Mouse (Mus musculus) heart, adult 2 months (tissue): ENCODE measurements around the gene Tubb5. TPM values are rescaled to one million over a fixed set of nuclear protein-coding genes. Genes with fewer than 3 reads are reported as not detected.

Source experiments
- DNase-seq, 2 experiments: peaks; one replicate each; pipeline ENCODE4 v3.0.0; 2021
- H3K27ac ChIP-seq: fragments of 200-600 bp; 2 replicates; pipeline ENCODE4 v1.8.1; 2022
- H3K27me3 ChIP-seq: fragments of 200-500 bp; 2 replicates; pipeline ENCODE4 v1.6.1; 2012; ENCODE audit warnings: mild to moderate bottlenecking, low read length, inconsistent platforms, mixed read lengths; ENCODE audit not compliant: control insufficient read depth, insufficient read depth
- H3K36me3 ChIP-seq: fragments of 200-500 bp; 2 replicates; pipeline ENCODE4 v1.6.1; 2012; ENCODE audit warnings: low read length, inconsistent platforms; ENCODE audit not compliant: control insufficient read depth, insufficient read depth
- H3K4me1 ChIP-seq: fragments of 200-500 bp; 2 replicates; pipeline ENCODE4 v1.6.1; 2011; ENCODE audit warnings: low read length; ENCODE audit not compliant: control insufficient read depth, insufficient read depth
- H3K4me3 ChIP-seq: fragments of 200-600 bp; 2 replicates; pipeline ENCODE4 v1.8.1; 2022
- H3K79me2 ChIP-seq: fragments of 200-500 bp; replicated peaks from 2 replicates; pipeline ENCODE4 v1.6.1; 2012; ENCODE audit warnings: mild to moderate bottlenecking, inconsistent platforms, low read length, moderate library complexity, mixed read lengths; ENCODE audit not compliant: control insufficient read depth, insufficient read depth
- H3K9ac ChIP-seq: fragments of 200-500 bp; 2 replicates; pipeline ENCODE4 v1.6.1; 2012; ENCODE audit warnings: low read depth, mild to moderate bottlenecking, control low read depth, inconsistent platforms, low read length, mixed read lengths
- CTCF ChIP-seq: fragments of 200-600 bp; IDR thresholded peaks from 2 replicates; pipeline ENCODE4 v1.8.1; 2022; ENCODE audit warnings: antibody characterized with exemption, mild to moderate bottlenecking, moderate library complexity
- EP300 ChIP-seq: fragments of 200-500 bp; IDR thresholded peaks from 2 replicates; pipeline ENCODE4 v1.6.1; 2011; ENCODE audit warnings: low read depth, low read length, control low read depth; ENCODE audit not compliant: insufficient read depth
- POLR2A ChIP-seq: fragments of 200-500 bp; IDR thresholded peaks from 2 replicates; pipeline ENCODE4 v1.6.1; 2011; ENCODE audit warnings: mild to moderate bottlenecking, low read depth, low read length, control low read depth; ENCODE audit not compliant: insufficient read depth
- WGBS: fragments of 180-500 bp; shearing (Covaris S2); methylation state at CpG from one replicate; pipeline ENCODE4 v1.1.7; 2018; 5-methylcytosine and 5-hydroxymethylcytosine counted together
- intact Hi-C: fragments of 180-260 bp; cut with DNase I; formaldehyde crosslinking; loops from one replicate; pipeline ENCODE4 v1.15.1; 2025
- polyA plus RNA-seq: library from polyadenylated mRNA; depleted of rRNA; stranded (reverse); fragments of >200 nt; gene quantifications from 2 replicates; pipeline ENCODE4 v1.2.3, GENCODE M21; 2012
- total RNA-seq, 2 experiments: library from RNA; stranded (reverse); gene quantifications; 2 replicates each; pipeline ENCODE4 v1.2.3; 2021

The Tubb5 gene
- total and polyA plus RNA-seq, 3 experiments: 83.0 to 108 (median 90.1) TPM

- DNase-seq: peak in 1 of 2 experiments; percentile 46
- no peak for TF ChIP-seq POLR2A
- peak; percentile 57 for TF ChIP-seq CTCF
- H3K27me3 ChIP-seq: no peaks in the 10 kb centered on the region
- intact Hi-C loops: loop anchor here (10.0 kb wide), 1 partner anchor 220 kb away; the partner anchor contains the start of genes Gm6034 and H2-T22
- 75% methylated on average over 7 of the region's 7 CpGs for WGBS
- peaks cover 3% of the 10 kb centered on the region; the same call in 1 of the 2 replicates for H3K4me1 ChIP-seq
- no peak overlapping the region; the same call in 1 of the 2 replicates for H3K27ac ChIP-seq
- no peaks in the 10 kb centered on the region for H3K79me2 ChIP-seq
- no peaks in the 10 kb centered on the region for H3K36me3 ChIP-seq
- no peak overlapping the region for H3K9ac ChIP-seq
- no peak overlapping the region for H3K4me3 ChIP-seq
These were observed 13.7 kb downstream of the Tubb5 start for GRCm38 (mm10) chr17:35824402-35824801.

GRCm38 (mm10) chr17:35822964-35823937, 14.9 kb downstream of the Tubb5 start, which contains the start of gene Flot1:
TSS of gene Flot1 (plus strand) at chr17:35823230.
- 2% methylated on average over 41 of the region's 47 CpGs for WGBS
- peaks cover 3% of the 10 kb centered on the region; the same call in 1 of the 2 replicates for H3K4me1 ChIP-seq
- no peaks in the 10 kb centered on the region for H3K27me3 ChIP-seq
- no peaks in the 10 kb centered on the region for H3K36me3 ChIP-seq
- H3K79me2 ChIP-seq: no peaks in the 10 kb centered on the region
- TF ChIP-seq POLR2A: peak; percentile 85
- peak; percentile 61; the same call in 1 of the 2 replicates for TF ChIP-seq EP300
- 0 out of 2 replicates have a peak, but pooled peaks have one; percentile 6 for TF ChIP-seq CTCF
- peak within 1 kb of the TSS; percentile 90 for H3K9ac ChIP-seq
- peak within 1 kb of the TSS; percentile 78 for H3K4me3 ChIP-seq
- intact Hi-C loops: loop anchor here (1.0 to 10.0 kb wide), 3 partner anchors 13 to 222 kb away; partner anchors contain the start of genes Gm6034 and H2-T22
- H3K27ac ChIP-seq: peak within 1 kb of the TSS; percentile 98
- peak; percentile 89 to 90 for DNase-seq

GRCm38 (mm10) chr17:35822564-35822963, 15.5 kb downstream of the Tubb5 start:
- peaks cover 3% of the 10 kb centered on the region; the same call in 1 of the 2 replicates for H3K4me1 ChIP-seq
- no peak for DNase-seq
- peak overlapping the region; percentile 90 for H3K9ac ChIP-seq
- H3K36me3 ChIP-seq: no peaks in the 10 kb centered on the region
- no peaks in the 10 kb centered on the region for H3K79me2 ChIP-seq
- peak overlapping the region; percentile 98 for H3K27ac ChIP-seq
- peak overlapping the region; percentile 78 for H3K4me3 ChIP-seq
- no peaks in the 10 kb centered on the region for H3K27me3 ChIP-seq
- intact Hi-C loops: loop anchor here (2.0 to 10.0 kb wide), 2 partner anchors 38 to 222 kb away; partner anchors contain the start of genes Gm6034 and H2-T22
- WGBS: 3% methylated on average over 11 of the region's 11 CpGs
- no peak for TF ChIP-seq EP300
- TF ChIP-seq POLR2A: no peak
- TF ChIP-seq CTCF: no peak

- H3K27me3 ChIP-seq: no peaks in the 10 kb centered on the region
- no peaks in the 10 kb centered on the region for H3K36me3 ChIP-seq
- intact Hi-C loops: loop anchor here (2.0 to 10.0 kb wide), 3 partner anchors 37 to 223 kb away; partner anchors contain the start of genes Gm6034 and H2-T22
- DNase-seq: peak; percentile 89 to 91
- WGBS: under 1% methylated on average over 62 of the region's 62 CpGs
- TF ChIP-seq CTCF: no peak
- TF ChIP-seq EP300: 0 out of 2 replicates have a peak, but pooled peaks have one; percentile 68
- peak; percentile 98 for TF ChIP-seq POLR2A
- peak within 1 kb of the TSS; percentile 90 for H3K9ac ChIP-seq
- no peaks in the 10 kb centered on the region for H3K79me2 ChIP-seq
- H3K4me3 ChIP-seq: peak within 1 kb of the TSS; percentile 78
- peaks cover 3% of the 10 kb centered on the region; the same call in 1 of the 2 replicates for H3K4me1 ChIP-seq
- H3K27ac ChIP-seq: peak within 1 kb of the TSS; percentile 98
These were observed 16.4 kb downstream of the Tubb5 start, which contains the start of gene Ier3 for GRCm38 (mm10) chr17:35821439-35822430. TSS of gene Ier3 (plus strand) at chr17:35821684.

- H3K79me2 ChIP-seq: no peaks in the 10 kb centered on the region
- no peak for DNase-seq
- H3K4me3 ChIP-seq: no peak overlapping the region
- no peak overlapping the region for H3K9ac ChIP-seq
- peaks cover 4% of the 10 kb centered on the region for H3K4me1 ChIP-seq
- no peak overlapping the region for H3K27ac ChIP-seq
- intact Hi-C loops: loop anchor here (2.0 to 10.0 kb wide), 2 partner anchors 81 to 225 kb away; partner anchors contain the start of genes Gm6034 and H2-T22
- TF ChIP-seq EP300 (no peak), POLR2A (no peak), CTCF (no peak)
- H3K36me3 ChIP-seq: no peaks in the 10 kb centered on the region
- WGBS: 90% methylated on average over 5 of the region's 5 CpGs
- H3K27me3 ChIP-seq: no peaks in the 10 kb centered on the region
These were observed 18.0 kb downstream of the Tubb5 start for GRCm38 (mm10) chr17:35820111-35820510.
